Mouse (Mus musculus) left cerebral cortex, adult 8-10 months (tissue): ENCODE data around the gene Zfp987. TPM values are rescaled to one million over a fixed set of nuclear protein-coding genes. Genes with fewer than 3 reads are reported as not detected.
"Not testable (repeated sequence)": the region's sequence is repeated elsewhere in the genome, so short reads cannot be mapped to it uniquely, and the experiment has no call there.

Experiments used
- DNase-seq, 2 experiments: peaks; one replicate each; pipeline ENCODE4 v3.0.0; 2022; ENCODE audit warnings: low spot score in 2 of 2
- total RNA-seq, 4 experiments: library from RNA; stranded (reverse); gene quantifications; 2 replicates each; pipeline ENCODE4 v1.2.4; 2022

The Zfp987 gene
- not detected for total RNA-seq

DNA sequence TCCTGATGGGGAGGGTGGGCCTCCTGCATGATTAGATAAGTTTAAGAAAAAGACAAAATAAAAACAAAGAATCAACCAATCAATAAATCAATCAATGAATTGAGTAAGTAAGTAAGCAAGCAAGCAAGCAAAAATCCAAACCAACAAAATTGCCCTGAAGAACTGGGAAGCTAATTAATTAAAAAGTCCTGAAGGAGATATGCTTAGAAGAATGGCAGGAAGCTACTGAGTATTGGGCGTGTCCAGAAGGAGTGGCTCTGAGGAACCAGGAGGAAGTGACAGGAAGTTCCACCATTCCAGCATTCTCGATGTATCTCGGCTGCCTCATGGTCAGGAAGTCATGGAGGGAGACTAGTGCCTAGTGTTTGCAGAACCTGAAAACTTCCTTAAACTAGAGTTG, at the start of gene Zfp987:
TSS of gene Zfp987 (plus strand) at position 301 of the 400 bp plus-strand sequence.
- not testable (repeated sequence) for DNase-seq

DNA sequence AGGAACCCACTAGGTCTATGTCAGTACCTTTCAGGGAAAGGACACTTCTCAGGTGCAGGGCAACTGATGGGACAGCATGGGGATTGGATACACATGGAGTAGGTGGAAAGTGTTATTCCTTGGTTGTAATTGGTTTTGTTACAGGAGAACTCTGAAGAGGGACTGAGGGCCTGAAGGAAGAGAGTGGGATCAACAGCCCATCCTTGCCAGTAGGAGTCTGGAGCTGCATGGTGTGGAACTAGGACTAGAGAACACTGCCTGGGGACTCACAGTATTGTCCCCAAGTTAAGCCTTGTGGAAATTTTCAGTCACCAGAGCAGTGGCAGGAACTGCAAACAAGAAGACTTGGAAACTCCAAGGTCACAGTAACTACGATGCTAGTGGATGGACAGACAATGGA, 44.6 kb upstream of the Zfp987 start:
- not testable (repeated sequence) for DNase-seq

DNA sequence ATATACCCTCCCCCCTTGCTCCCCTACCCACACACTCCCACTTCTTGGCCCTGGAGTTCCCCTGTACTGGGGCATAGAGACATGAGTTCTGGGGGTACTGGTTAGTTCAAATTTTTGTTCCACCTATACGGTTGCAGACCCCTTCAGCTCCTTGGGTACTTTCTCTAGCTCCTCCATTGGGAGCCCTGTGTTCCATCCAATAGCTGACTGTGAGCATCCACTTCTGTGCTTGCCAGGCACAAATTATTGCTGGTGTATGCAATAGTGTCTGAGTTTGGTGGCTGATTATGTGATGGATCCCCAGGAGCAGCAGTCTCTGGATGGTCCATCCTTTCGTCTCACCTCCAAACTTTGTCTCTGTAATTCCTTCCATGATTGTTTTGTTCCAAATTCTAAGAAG, 43.7 kb upstream of the Zfp987 start:
- not testable (repeated sequence) for DNase-seq

DNA sequence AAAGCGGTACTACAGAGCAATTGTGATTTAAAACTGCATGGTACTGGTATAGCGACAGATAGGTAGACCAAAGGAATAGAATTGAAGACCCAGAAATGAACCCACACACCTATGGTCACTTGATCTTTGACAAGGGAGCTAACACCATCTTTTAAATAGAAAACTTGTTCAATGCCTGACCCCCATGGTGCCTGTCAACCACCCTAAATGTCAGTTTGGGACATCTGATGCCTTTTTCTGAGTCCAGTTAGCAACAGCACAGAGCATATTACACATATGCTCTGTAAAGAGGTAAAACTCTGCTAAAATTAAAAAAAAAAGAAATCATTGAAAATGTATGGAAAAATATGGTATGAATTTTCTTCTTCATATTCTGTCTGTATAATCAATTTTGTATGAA, 41.8 kb upstream of the Zfp987 start:
- DNase-seq = no peak

DNA sequence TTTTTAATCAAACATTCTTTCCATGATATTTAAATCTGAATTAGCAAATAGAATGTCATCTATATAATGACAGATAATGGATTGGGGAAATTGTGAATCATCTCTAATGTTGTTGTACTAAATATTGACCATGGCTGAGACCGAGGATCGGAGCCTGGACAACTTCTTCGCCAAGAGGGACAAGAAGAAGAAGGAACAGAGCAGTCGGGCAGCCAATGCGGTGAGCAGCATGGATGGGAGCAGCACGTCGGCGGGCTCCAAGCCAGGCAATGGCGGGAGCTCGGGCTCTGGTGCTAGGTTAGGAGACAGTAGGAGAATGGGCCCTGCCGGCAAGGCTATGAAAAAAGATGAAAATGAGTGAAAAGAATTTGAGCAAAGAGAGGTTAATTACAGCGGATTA, 38.5 kb upstream of the Zfp987 start:
- not testable (repeated sequence) for DNase-seq

DNA sequence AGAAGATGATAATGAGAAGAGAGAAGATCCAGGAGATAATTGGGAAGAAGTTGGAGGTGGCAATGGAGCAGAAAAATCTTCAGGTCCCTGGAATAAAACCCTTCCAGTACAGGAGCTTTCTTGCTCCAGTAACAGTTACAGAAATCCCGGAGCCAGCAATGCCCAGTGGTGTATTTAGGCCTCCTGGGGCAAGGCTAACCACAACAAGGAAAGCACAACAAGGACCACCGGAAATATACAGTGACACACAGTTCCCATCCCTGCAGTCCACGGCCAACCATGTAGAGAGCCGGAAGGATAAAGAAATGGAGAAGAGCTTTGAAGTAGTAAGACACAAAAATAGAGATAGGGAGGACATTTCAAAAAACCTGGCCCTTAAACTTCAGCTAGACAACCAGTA, 38.0 kb upstream of the Zfp987 start:
- DNase-seq = not testable (repeated sequence)

DNA sequence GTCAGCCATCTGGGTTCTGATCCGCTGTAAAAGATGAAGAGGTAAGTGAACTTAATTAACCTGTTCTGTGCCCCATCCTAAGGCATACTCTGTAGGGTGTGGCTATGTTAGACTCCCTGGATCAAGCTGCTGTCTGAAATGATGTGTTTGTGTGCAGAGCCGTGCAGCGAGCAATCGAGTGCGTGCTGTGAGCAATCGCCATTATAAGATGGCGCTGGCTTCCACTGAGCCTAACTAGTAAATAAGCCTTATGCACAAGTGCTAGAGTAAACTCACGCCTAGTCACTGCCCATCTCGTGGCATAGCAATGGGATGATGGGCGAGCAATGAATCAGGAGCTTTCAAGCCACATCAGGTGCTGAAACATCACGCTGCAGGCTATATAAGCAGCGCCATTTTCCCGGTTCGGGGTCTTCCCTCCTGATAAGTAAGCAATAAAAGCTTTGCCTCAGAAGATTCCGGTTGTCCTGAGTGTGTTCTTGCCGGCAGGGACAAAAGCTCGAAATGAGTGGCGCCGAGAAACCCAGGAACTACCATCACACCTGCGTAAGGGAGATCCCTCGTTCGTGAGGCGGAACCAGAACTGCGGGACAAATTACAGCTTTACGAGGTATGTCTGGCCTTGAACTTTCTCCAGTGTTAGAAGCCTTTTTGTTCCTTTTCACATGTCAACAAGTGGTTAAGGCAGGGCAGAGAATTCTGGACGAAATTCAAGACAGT, 37.0 kb upstream of the Zfp987 start:
- not testable (repeated sequence) for DNase-seq

DNA sequence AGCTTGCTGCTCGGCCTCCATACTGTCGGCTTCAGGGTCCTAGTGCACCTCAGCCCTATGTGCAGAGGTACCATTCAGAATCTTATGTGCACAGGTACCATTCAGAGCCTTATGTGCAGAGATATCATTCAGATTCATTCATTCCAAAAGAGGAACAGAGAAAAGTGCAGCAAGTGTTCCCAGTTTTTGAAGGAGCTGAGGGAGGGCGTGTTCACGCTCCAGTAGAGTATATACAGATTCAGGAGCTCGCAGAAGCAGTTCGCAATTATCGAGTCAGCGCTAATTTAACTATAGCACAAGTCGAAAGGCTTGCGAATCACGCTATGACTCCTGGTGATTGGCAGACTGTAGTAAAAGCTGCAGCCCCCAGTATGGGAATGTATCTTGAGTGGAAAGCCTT, 36.0 kb upstream of the Zfp987 start:
- DNase-seq = not testable (repeated sequence)

DNA sequence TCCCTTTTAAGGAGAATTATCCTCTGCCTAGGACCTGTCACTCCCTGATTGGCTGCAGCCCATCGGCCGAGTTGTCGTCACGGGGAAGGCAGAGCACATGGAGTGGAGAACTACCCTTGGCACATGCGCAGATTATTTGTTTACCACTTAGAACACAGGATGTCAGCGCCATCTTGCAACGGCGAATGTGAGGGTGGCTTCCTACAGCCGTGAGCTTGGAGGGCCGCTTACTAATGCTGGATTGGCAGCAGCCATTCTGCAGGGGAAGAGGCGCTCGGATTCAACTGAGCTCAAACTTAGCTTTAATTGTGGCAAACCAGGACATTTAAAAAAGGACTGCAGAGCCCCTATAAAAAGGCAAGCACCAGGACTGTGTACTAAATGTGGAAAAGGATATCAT, 35.1 kb upstream of the Zfp987 start:
- DNase-seq = not testable (repeated sequence)

DNA sequence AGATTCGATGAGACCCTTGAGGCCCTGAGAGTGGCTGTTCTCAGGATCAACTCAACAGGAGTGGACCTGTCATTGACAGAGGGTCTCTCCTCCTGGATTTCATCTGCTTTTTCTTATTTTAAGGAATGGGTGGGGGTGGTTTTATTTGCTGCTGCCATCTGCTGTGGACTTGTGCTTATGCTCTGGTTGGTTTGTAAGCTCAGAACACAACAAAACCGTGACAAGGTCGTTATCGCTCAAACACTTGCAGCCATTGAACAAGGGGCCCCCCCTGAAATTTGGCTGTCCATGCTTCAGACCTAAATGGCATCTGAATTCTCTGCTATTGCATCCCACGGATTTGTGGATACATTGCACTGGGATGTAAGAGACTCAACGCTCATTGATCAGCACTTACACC, 34.1 kb upstream of the Zfp987 start:
- DNase-seq = not testable (repeated sequence)

DNA sequence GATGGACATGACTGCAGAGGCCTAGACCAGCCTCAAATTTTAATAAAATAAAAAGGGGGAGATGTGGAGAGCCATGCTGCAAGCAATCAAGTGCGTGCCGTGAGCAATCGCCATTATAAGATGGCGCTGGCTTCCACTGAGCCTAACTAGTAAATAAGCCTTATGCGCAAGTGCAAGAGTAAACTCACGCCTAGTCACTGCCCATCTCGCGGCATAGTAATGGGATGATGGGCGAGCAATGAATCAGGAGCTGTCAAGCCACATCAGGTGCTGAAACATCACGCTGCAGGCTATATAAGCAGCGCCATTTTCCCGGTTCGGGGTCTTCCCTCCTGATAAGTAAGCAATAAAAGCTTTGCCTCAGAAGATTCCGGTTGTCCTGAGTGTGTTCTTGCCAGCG, 33.5 kb upstream of the Zfp987 start:
- DNase-seq = not testable (repeated sequence)

DNA sequence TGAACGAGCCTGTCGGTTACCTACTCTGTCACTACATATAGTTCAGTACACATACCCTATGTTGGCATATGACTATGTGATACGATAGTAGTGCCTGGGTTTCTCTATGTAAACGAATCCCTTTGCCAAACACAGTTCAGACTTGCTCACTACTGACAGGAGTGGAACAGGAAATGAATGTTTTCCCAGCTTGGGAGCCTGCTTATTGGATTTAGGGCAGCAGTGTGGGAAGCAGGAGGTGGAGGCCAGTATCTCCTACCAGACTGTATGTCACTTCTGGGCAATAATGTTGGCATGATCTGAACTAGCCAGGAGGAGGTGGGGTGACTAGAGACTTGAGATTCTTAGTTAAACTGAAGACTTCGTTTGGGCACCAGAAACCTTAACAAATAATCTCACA, 32.3 kb upstream of the Zfp987 start:
- DNase-seq = not testable (repeated sequence)

DNA sequence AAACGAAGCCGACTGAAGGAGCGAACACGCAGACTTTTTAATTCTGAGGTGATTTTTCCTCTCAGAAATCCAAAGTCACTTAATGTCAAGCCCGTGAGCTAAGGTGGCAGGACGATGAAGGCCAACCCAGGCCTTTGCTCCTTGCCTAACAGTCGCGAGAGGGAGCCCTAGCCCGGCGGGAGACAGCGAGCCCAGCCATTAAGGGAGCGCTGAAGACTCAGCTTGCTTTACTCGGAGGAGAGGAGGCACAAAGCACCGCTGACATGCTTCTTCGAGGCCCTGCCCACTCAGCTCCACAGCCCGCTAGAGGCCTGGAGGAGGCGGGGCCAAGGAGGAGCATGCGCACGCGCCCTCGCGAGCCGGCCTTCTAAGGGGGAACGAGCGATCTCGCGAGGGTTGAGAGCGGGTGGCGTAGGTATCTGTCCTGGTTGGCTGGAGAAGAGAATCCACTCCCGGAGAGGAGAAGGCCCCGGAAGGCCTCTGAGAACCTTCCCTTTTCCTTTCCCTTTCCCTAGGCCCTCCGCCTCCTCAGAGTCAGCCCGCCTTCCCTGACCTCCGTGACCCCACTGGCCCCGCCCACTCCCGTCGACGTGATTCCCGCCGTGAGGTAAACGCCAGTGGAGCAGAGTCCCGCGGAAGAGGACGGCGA, 30.0 kb upstream of the Zfp987 start:
- not testable (repeated sequence) for DNase-seq

DNA sequence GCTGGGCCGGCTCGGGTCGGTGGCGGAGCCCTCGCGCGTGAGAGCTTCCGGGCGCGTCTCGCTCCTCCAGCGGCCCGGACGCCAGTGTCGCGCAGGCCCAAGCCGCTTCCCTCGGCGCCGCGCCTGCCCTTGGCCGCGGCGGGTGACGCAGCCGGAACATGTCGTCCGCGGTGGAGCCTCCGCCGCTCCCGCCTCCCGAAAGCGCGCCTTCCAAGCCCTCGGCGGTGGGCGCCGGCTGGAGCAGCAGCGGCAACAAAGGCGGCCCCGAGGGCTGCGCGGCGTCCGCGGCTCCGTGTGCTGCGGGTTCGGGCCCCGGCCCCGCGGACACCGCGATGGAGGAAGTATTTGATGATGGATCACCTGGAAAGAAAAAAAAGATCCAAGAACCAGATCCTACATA, 29.5 kb upstream of the Zfp987 start:
- not testable (repeated sequence) for DNase-seq

DNA sequence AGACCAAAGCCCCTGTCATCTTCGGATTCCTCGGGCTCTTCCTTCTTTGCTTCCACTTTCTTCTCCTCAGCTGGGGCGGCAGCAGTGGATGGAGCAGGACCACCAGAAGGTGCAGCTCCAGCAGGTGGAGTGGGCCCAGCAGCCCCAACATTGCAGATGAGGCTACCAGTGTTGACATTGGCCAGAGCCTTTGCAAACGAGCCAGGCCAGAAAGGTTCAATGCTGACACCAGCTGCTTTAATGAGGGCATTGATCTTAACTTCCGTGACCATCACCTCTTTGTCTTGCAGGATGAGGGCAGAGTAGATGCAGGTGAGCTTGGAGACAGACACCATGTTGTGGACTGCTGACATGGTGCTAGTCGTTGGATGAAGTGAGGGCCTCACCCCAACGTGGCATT, 23.8 kb upstream of the Zfp987 start:
- not testable (repeated sequence) for DNase-seq

DNA sequence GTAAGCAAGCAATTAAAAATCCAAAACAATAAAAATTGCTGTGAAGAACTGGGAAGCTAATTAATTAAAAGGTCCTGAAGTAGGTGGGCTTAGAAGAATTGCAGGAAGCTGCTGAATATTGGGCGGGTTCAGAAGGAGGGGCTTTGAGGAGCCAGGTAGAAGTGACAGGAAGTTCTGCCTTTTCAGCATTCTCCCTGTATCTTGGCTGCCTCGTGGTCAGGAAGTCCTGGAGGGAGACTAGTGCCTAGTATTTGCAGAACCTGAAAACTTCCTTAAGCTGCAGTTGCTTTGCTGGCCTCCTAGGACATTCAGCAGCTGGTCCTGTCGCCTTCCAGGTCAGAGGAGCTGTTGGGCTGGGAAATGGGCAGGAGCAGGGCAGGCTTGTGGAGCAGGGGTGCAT, 4.3 kb downstream of the Zfp987 start:
- peak in 1 of 2 experiments; percentile 5 for DNase-seq

DNA sequence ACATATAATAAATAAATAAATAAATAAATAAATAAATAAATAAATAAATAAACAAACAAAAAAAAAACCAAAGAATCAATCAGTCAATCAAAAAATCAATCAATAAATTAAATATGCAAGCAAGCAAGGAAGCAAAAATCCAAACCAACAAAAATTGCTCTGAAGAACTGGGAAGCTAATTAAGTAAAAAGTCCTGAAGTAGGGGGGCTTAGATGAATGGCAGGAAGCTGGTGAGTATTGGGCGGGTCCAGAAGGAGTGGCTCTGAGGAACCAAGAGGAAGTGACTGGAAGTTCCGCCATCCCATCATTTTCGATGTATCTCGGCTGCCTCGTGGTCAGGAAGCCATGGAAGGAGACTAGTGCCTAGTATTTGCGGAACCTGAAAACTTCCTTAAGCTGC, 59.4 kb downstream of the Zfp987 start, which contains the start of gene Zfp600:
TSS of gene Zfp600 (plus strand) at position 301 of the 400 bp plus-strand sequence.
- not testable (repeated sequence) for DNase-seq

DNA sequence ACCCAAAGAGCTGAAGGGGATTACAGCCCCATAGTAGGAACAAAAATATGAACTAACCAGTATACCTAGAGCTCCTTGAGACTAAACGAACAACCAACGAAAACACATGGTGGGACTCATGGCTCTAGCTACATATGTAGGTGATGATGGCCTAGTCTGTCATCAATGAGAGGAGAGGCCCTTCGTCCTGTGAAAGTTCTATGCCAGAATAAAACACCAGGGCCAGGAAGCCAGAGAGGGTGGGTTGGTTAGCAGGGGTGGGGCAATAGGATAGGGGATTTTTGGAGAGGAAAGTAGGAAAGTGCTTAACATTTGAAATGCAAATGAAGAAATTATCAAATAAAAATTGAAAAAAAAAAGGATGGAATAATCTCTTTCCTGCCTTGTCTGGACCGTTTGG, 65.8 kb downstream of the Zfp987 start:
- DNase-seq = not testable (repeated sequence)

DNA sequence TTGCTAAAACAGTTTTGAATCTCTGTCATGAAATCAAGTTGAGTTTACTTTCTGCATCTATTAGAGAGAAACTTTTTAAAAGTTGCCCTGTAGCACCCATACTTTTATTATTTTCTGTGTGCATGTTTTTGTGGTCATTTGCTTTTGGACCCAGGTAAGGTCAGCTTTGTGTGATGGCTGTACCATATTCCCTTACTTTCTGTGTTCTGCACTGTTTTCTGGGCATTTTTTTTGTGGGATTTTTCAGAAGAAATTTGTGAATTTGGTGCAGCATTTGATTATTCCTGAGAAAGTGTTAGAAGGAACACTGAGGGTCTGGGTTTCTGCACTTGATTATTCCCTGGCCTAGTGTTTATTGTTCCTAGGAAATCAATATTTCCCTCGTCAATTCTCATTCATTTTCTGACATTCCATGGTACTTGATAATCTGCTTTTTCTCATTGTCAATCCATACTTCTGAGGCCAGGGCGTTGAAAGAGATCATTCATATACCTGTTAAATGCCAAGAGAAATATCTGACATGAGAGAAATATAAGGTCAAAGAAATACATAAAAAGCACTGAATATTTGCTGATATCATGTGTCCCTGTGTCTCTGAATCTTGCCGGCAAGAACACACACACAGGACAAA, 70.2 kb downstream of the Zfp987 start:
- DNase-seq = not testable (repeated sequence)

DNA sequence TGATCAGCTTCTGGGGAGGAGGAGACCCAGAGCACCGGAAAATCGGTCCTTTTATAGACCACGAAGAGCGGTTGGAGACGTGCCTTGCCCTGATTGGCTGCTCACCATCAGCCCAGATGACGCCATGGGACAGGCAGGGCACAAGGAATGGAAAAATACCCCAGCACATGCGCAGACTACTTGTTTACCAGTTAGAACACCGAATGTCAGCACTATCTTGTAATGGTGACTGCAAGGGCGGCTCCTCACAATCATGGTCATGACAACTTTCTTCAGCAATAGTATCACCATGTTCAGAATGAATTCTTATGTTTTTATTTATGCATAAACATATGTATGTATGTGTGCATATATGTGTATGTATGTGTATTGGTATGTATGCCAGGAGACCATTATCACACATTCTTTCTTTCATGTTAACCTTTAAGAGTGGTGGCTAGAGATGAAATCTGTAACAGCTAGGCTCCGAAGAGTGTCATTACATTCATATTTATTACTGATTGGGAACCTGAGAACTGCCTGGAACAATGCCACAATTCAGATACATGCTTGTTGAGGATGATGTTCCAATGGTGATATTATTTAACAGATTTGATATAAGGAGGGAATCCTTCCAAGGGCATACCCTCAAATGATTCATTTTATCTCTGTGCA, 70.9 kb downstream of the Zfp987 start:
- not testable (repeated sequence) for DNase-seq

DNA sequence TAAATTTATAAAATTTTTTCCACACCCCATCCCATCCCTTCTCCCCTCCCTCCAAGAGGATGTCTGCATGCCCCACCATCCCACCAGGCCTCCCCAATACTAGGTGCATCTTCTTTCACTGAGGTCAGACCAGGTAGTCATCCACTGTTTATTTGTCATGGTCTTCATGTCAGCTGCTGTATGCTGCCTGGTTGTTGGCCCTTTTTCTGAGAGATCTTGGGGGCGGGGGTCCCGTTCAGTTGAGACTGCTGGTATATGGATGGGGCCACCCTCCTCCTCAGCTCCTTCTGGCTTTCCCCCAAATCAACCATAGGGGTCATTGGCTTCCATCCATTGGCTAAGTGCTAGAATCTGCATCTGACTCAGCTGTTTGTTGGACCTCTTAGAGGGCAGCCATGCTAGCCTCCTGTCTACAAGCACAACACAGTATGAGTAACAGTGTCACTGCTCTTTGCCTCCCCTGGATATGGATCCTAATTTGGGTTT, 71.7 kb downstream of the Zfp987 start:
- not testable (repeated sequence) for DNase-seq
